17 mouse cellular contexts compared by ENCODE assay signal in genomic region chr11:15737621-15738020, GRCm38 (mm10).
DNase-seq lines count a peak whose midpoint lies in the region; TF ChIP-seq lines count a peak whose summit lies in the region.
"Had no signal": no experiment of that assay in that cellular context is flagged by ENCODE, and none has a peak within 500 bp of the region (broad histone marks: within the 10 kb centered on the region; RNA-seq: fewer than 3 reads in every experiment).

No protein-coding gene starts in this region.

- no peak for TF ChIP-seq RAD21 in MEL (IDR thresholded peaks at IDR 0.05; ENCODE audit: low read depth, low read length)

- H3K9me3 ChIP-seq in MEL (replicated peaks; ENCODE audit: insufficient read depth, low read length) = no peaks in the 10 kb centered on the region
- H3K9me3 ChIP-seq: G1E had no signal

- H3K9ac ChIP-seq in MEL (ENCODE audit: control insufficient read depth, low read depth, low read length, poor library complexity, severe bottlenecking) = no peak overlapping the region

- H3K27ac ChIP-seq in MEL (ENCODE audit: control insufficient read depth, low read depth, low read length) = no peak overlapping the region

- peak; percentile 30 to 50; a peak in 2 of 4 replicates for TF ChIP-seq EP300 in MEL (IDR thresholded peaks at IDR 0.05; ENCODE audit: low read depth in 1 of 2, low read length in 2 of 2)

- no peaks in the 10 kb centered on the region for H3K79me2 ChIP-seq in MEL (ENCODE audit: control insufficient read depth, insufficient read depth, low read length, poor library complexity)

- DNase-seq in MEL (ENCODE audit: low read depth, low spot score) = no peak
- DNase-seq in ovary, postnatal 36 days (ENCODE audit: low spot score) = no peak
- DNase-seq: adrenal gland, adult 2 months; adrenal gland, adult 8-10 months; adrenal gland, postnatal 10 days; adrenal gland, postnatal 14 days; adrenal gland, postnatal 25 days; adrenal gland, postnatal 36 days; B cell, adult 2 months; cerebellum, adult 11 months; cerebellum, adult 11-12 months; cerebellum, adult 18-20 months; cerebellum, adult 2 months; cerebellum, adult 8-10 months had no signal

- no peak for TF ChIP-seq POLR2A in MEL (IDR thresholded peaks at IDR 0.05; ENCODE audit: control insufficient read depth in 1 of 2, insufficient read depth in 1 of 2, low read depth in 1 of 2, low read length in 2 of 2, poor library complexity in 1 of 2)

- H3K4me3 ChIP-seq in MEL (ENCODE audit: control insufficient read depth in 1 of 2, insufficient read depth in 1 of 2, low read depth in 2 of 2, low read length in 2 of 2) = no peak overlapping the region

- no peak for TF ChIP-seq CTCF in MEL (IDR thresholded peaks at IDR 0.05 in 2 of 3, conservative IDR thresholded peaks at IDR 0.05 in 1 of 3; ENCODE audit: control insufficient read depth in 1 of 3, insufficient read depth in 1 of 3, low read depth in 2 of 3, low read length in 3 of 3, poor library complexity in 1 of 3, severe bottlenecking in 1 of 3)

- no peaks in the 10 kb centered on the region for H3K27me3 ChIP-seq in MEL (ENCODE audit: control insufficient read depth in 1 of 2, insufficient read depth in 2 of 2, low read length in 2 of 2)
- H3K27me3 ChIP-seq: CH12.LX, Patski had no signal

- H3K4me1 ChIP-seq in MEL (ENCODE audit: control insufficient read depth in 1 of 2, insufficient read depth in 2 of 2, low read length in 2 of 2) = peaks cover 0 to 6% of the 10 kb centered on the region in 2 experiments; a peak in 1 of 4 replicates

- no peaks in the 10 kb centered on the region for H3K36me3 ChIP-seq in MEL (ENCODE audit: control insufficient read depth in 1 of 2, insufficient read depth in 2 of 2, low read length in 2 of 2)
- H3K36me3 ChIP-seq: G1E had no signal

TF ChIP-seq in MEL, 35 proteins besides CTCF, POLR2A, EP300 and RAD21:
- TF ChIP-seq GATA1 (IDR thresholded peaks at IDR 0.05; ENCODE audit: low read depth, low read length) = peak; percentile 62
- peak; percentile 56; the same call in 1 of the 2 replicates for TF ChIP-seq ZNF384 (IDR thresholded peaks at IDR 0.05; ENCODE audit: low read depth, low read length)
- TF ChIP-seq MYC (IDR thresholded peaks at IDR 0.05; ENCODE audit: low read depth, low read length) = no peak
- no peak for TF ChIP-seq KAT2A (conservative IDR thresholded peaks at IDR 0.05; ENCODE audit: low read depth, low read length)
- 0 out of 2 replicates have a peak, but pooled peaks have one; percentile 12 for TF ChIP-seq ETS1 (IDR thresholded peaks at IDR 0.05; ENCODE audit: low read depth, low read length)
- TF ChIP-seq TAL1 (IDR thresholded peaks at IDR 0.05; ENCODE audit: low read length) = no peak
- TF ChIP-seq POLR2AphosphoS5 (IDR thresholded peaks at IDR 0.05; ENCODE audit: borderline replicate concordance, low read depth, low read length) = no peak
